ENCODE assay signal across 16 mouse cellular contexts in genomic region chr8:47763194-47763593, GRCm38 (mm10). TPM values are rescaled to one million over a fixed set of nuclear protein-coding genes. Genes with fewer than 3 reads are reported as not detected.
DNase-seq lines count a peak whose midpoint lies in the region; ATAC-seq and TF ChIP-seq lines count a peak whose summit lies in the region.
"Had no signal": no experiment of that assay in that cellular context is flagged by ENCODE, and none has a peak within 500 bp of the region (broad histone marks: within the 10 kb centered on the region; RNA-seq: fewer than 3 reads in every experiment).

No protein-coding gene starts in this region.

- H3K9me3 ChIP-seq in kidney, postnatal 0 days (replicated peaks; ENCODE audit: low read length) = no peaks in the 10 kb centered on the region
- no peaks in the 10 kb centered on the region for H3K9me3 ChIP-seq in hindbrain, embryonic 16.5 days (ENCODE audit: control insufficient read depth, low read length)
- no peaks in the 10 kb centered on the region for H3K9me3 ChIP-seq in neural tube, embryonic 14.5 days (ENCODE audit: control insufficient read depth, low read length)
- H3K9me3 ChIP-seq: forebrain, embryonic 15.5 days had no signal

- TF ChIP-seq CTCF in kidney, postnatal 0 days (IDR thresholded peaks at IDR 0.05; ENCODE audit: low read depth) = no peak

- H3K4me2 ChIP-seq in kidney, postnatal 0 days (ENCODE audit: low read length) = peak overlapping the region; percentile 51
- peak overlapping the region; percentile 47 for H3K4me2 ChIP-seq in hindbrain, embryonic 16.5 days (ENCODE audit: low read length)
- H3K4me2 ChIP-seq in neural tube, embryonic 14.5 days (ENCODE audit: low read depth, low read length) = peak overlapping the region; percentile 4; the same call in 1 of the 2 replicates
- H3K4me2 ChIP-seq: forebrain, embryonic 15.5 days had no signal

- H3K27me3 ChIP-seq in kidney, postnatal 0 days (ENCODE audit: insufficient read depth, low read length) = no peaks in the 10 kb centered on the region
- no peaks in the 10 kb centered on the region for H3K27me3 ChIP-seq in hindbrain, embryonic 16.5 days (replicated peaks; ENCODE audit: control insufficient read depth, insufficient read depth, low read length)
- no peaks in the 10 kb centered on the region for H3K27me3 ChIP-seq in neural tube, embryonic 14.5 days (ENCODE audit: control insufficient read depth, insufficient read depth, low read length)
- H3K27me3 ChIP-seq: forebrain, embryonic 15.5 days had no signal

- DNase-seq in embryo, embryonic 10.5 days (ENCODE audit: low spot score) = peak; percentile 26
- DNase-seq in embryo, embryonic 9.5 days (ENCODE audit: extremely low spot score) = no peak
- DNase-seq in kidney, postnatal 0 days (ENCODE audit: low spot score) = no peak
- DNase-seq in kidney, postnatal 10 days = no peak
- no peak for DNase-seq in frontal cortex, postnatal 10 days (ENCODE audit: low spot score in 2 of 2)
- no peak for DNase-seq in layer of hippocampus, adult 9-10 months (ENCODE audit: low spot score)
- DNase-seq: adrenal gland, postnatal 14 days; cerebellum, adult 11 months; heart, adult 11 months; heart, postnatal 14 days; lung, postnatal 36 days; thymus, adult 18-20 months had no signal

- H3K27ac ChIP-seq in kidney, postnatal 0 days = 0 out of 2 replicates have a peak overlapping the region, but pooled peaks have one; percentile 62
- H3K27ac ChIP-seq in hindbrain, embryonic 16.5 days (ENCODE audit: low read depth, low read length) = no peak overlapping the region
- H3K27ac ChIP-seq in neural tube, embryonic 14.5 days (ENCODE audit: low read depth, low read length) = no peak overlapping the region
- H3K27ac ChIP-seq: forebrain, embryonic 15.5 days; liver, embryonic 14.5 days had no signal

- H3K36me3 ChIP-seq in kidney, postnatal 0 days (ENCODE audit: insufficient read depth, low read length) = no peaks in the 10 kb centered on the region
- no peaks in the 10 kb centered on the region for H3K36me3 ChIP-seq in hindbrain, embryonic 16.5 days (ENCODE audit: control insufficient read depth, insufficient read depth, low read length)
- H3K36me3 ChIP-seq in neural tube, embryonic 14.5 days (ENCODE audit: control insufficient read depth, insufficient read depth, low read length) = no peaks in the 10 kb centered on the region
- H3K36me3 ChIP-seq: forebrain, embryonic 15.5 days had no signal

- ATAC-seq in kidney, postnatal 0 days (replicated peaks; ENCODE audit: low FRiP score, low read depth) = no peak
- peak; percentile 42; the same call in 1 of the 2 replicates for ATAC-seq in hindbrain, embryonic 16.5 days
- ATAC-seq in neural tube, embryonic 14.5 days (ENCODE audit: low read depth) = no peak
- ATAC-seq: forebrain, embryonic 15.5 days had no signal

- no peak overlapping the region for H3K9ac ChIP-seq in kidney, postnatal 0 days (ENCODE audit: low read depth, low read length)
- no peak overlapping the region for H3K9ac ChIP-seq in hindbrain, embryonic 16.5 days (ENCODE audit: low read depth, low read length)
- no peak overlapping the region for H3K9ac ChIP-seq in neural tube, embryonic 14.5 days (replicated peaks; ENCODE audit: low read depth, low read length)
- H3K9ac ChIP-seq: forebrain, embryonic 15.5 days; liver, embryonic 14.5 days had no signal

- H3K4me3 ChIP-seq in kidney, postnatal 0 days (replicated peaks; ENCODE audit: low read depth, low read length) = no peak overlapping the region
- H3K4me3 ChIP-seq in hindbrain, embryonic 16.5 days (ENCODE audit: low read length) = 0 out of 2 replicates have a peak overlapping the region, but pooled peaks have one; percentile 12
- H3K4me3 ChIP-seq in neural tube, embryonic 14.5 days (ENCODE audit: low read depth, low read length) = no peak overlapping the region
- H3K4me3 ChIP-seq: forebrain, embryonic 15.5 days had no signal

- WGBS in kidney, postnatal 0 days = 23% methylated on average over 9 of the region's 9 CpGs
- WGBS in hindbrain, embryonic 16.5 days = 31% methylated on average over 9 of the region's 9 CpGs
- WGBS in neural tube, embryonic 14.5 days = 32% methylated on average over 9 of the region's 9 CpGs

- H3K4me1 ChIP-seq in kidney, postnatal 0 days (replicated peaks; ENCODE audit: insufficient read depth, low read length) = peaks cover 18% of the 10 kb centered on the region; the same call in 1 of the 2 replicates
- H3K4me1 ChIP-seq in hindbrain, embryonic 16.5 days (ENCODE audit: control insufficient read depth, insufficient read depth, low read depth, low read length) = peaks cover 12% of the 10 kb centered on the region
- no peaks in the 10 kb centered on the region for H3K4me1 ChIP-seq in neural tube, embryonic 14.5 days (ENCODE audit: control insufficient read depth, insufficient read depth, low read length)
- H3K4me1 ChIP-seq: forebrain, embryonic 15.5 days had no signal

RNA-seq across cellular contexts. Expression of gene Cdkn2aip, which starts 49.5 kb away (rescaled TPM):
- polyA plus RNA-seq in kidney, postnatal 0 days (2015; fragmentation: Nextera tagmentation; extraction: Ambion mirVana) = 23.6 and 27.5 TPM in 2 replicates
- polyA plus RNA-seq in hindbrain, embryonic 16.5 days (2015; fragmentation: Nextera tagmentation; extraction: Ambion mirVana) = 24.7 and 28.5 TPM in 2 replicates
- 33.6 and 35.3 TPM in 2 replicates for polyA plus RNA-seq in neural tube, embryonic 14.5 days (2014; fragmentation: Nextera tagmentation; extraction: Ambion mirVana)

RNA-seq across cellular contexts. Expression of gene Cldn24, which starts 58.7 kb away (rescaled TPM):
- not detected in 2 replicates for polyA plus RNA-seq in kidney, postnatal 0 days (2015; fragmentation: Nextera tagmentation; extraction: Ambion mirVana)
- not detected in 2 replicates for polyA plus RNA-seq in hindbrain, embryonic 16.5 days (2015; fragmentation: Nextera tagmentation; extraction: Ambion mirVana)
- not detected in 2 replicates for polyA plus RNA-seq in neural tube, embryonic 14.5 days (2014; fragmentation: Nextera tagmentation; extraction: Ambion mirVana)
- polyA plus RNA-seq: forebrain, embryonic 15.5 days; liver, embryonic 14.5 days had no signal
